Mouse (Mus musculus) ES-Bruce4 (cell line): ENCODE results near the gene Dnajc6.

Source experiments
- CTCF ChIP-seq: IDR thresholded peaks from one replicate; pipeline ENCODE4 v1.8.1; 2011; ENCODE audit warnings: low read depth, low read length
- POLR2A ChIP-seq: IDR thresholded peaks from one replicate; pipeline ENCODE4 v1.8.1; 2011; ENCODE audit warnings: low read length; ENCODE audit not compliant: insufficient read depth

GRCm38 (mm10) chr4:101581156-101581555, 84.7 kb downstream of the Dnajc6 start:
- no peak for TF ChIP-seq CTCF
- no peak for TF ChIP-seq POLR2A
